Mouse (Mus musculus): ENCODE results near the gene Ano6.
A peak's percentile ranks its signal among the peaks of the same experiment; 100 is the strongest.

Gene Ano6

DNA sequence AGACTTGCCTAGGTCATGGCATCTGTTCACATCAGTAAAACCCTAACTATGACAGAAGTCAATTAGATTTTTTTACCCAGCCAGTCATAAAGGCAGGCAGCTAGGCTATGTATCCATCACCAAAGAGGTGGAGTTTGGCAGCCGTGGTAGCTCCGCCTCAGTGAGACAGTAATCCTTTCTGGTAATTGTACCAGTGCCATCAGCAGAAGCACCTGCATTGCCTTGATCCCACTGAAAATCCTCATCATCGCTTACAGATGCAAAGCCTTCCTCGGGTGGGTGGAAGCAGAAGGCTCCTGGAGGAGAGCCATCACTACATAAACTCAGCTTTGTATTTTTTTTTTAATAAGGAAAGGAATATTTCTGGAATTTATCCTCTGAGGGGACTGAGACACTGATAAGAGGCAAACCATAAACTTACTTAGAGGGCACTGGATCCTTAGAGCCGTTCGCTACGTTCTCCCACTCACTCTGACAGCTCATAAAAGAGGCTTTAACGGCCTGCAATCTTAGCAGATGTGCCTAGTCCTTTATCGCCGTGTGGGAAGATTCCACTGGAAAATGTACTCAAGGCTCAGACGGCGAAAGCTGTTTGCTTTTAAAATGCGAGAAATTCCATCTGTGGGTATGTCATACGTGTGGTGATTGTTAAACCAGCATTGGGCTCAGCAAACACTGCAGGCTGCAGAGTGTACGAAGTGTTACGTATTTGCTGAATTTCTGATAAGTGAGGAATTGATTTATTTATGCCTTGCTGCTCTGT lies 140.6 kb downstream of the Ano6 start:
- DNase-seq (ENCODE audit: low spot score in 2 of 2) = no peak

GRCm38 (mm10) chr15:95932358-95932757 lies 141.7 kb downstream of the Ano6 start:
- peak; percentile 55 to 68 for DNase-seq (ENCODE audit: low spot score in 2 of 2)

DNA sequence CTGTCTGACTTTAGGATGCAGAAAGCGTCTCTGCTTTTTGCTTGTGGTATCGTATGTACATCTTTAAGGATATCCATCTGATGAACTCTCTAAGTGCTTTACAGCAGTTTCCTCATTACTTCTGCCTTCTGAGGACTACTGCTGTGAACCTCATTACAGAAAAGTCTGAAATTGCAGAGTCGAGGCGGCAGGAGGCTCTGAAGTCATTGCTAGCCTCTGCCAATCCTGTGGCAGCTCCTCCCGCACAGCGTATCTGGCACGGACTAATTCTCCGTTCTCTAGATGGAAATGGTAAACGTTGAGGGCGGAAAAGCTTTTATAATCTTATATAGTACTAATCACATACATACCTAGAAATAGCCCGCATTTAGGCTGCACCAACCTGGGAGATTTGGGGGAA lies 144.5 kb downstream of the Ano6 start:
- DNase-seq (ENCODE audit: low spot score in 2 of 2) = peak; percentile 23 to 32

DNA sequence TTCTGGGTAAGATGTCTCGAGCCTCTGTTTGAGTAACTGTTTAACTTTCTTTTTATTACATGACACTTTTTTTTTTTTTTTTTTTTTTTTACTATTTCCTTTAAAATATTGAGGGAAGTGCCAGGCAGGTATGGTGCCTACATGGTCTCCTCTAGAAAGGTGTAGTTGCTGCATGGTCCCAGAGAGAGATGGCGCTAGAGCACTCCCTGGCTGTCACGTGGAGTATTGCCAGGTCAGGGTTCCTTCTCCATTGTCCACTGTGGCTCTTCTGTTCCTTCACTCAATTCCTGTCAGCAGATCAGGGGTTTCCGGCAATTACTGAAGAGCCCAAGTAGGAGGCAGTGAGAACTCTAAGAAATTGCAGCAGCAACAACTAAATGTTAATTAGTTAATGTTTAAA lies 152.8 kb downstream of the Ano6 start:
- DNase-seq (ENCODE audit: low spot score in 2 of 2) = no peak

GRCm38 (mm10) chr15:95944299-95944698 lies 153.7 kb downstream of the Ano6 start:
- no peak for DNase-seq (ENCODE audit: low spot score in 2 of 2)

- no peak for DNase-seq (ENCODE audit: low spot score in 2 of 2)
Observed at GRCm38 (mm10) chr15:95945951-95946708, 155.5 kb downstream of the Ano6 start.

DNA sequence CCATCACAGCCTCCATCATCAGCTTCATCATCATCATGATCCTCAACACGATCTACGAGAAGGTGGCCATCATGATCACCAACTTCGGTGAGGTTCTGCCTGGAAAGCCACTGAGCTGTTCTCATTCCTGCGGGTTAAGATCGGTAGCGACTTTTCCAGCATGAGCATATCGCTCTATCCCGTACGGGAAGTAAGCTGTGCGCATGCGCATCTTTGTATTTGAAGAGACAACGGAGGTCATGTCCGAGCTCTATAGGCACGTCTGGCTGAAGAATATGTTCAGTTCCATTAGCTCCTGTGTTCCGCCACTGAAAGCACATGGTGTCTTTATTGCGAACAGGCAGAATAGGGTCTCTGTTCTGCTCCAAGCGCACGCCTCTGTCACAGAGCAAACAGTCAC lies 157.8 kb downstream of the Ano6 start:
- DNase-seq (ENCODE audit: low spot score in 2 of 2) = no peak

DNA sequence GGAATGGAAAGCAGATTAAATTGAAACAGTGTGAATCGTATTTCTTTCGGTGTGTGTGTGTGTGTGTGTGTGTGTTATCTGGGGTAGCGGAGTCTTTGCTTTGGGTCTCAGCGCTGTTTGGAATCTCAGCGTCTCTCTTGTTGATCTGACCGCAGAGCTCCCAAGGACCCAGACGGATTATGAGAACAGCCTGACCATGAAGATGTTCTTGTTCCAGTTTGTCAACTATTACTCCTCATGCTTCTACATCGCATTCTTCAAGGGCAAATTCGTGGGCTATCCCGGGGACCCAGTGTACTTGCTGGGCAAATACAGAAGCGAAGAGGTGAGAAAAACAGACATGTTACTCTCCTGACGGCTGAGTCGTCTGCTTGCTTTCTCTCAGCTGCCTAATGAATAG lies 158.7 kb downstream of the Ano6 start:
- DNase-seq (ENCODE audit: low spot score in 2 of 2) = no peak

DNA sequence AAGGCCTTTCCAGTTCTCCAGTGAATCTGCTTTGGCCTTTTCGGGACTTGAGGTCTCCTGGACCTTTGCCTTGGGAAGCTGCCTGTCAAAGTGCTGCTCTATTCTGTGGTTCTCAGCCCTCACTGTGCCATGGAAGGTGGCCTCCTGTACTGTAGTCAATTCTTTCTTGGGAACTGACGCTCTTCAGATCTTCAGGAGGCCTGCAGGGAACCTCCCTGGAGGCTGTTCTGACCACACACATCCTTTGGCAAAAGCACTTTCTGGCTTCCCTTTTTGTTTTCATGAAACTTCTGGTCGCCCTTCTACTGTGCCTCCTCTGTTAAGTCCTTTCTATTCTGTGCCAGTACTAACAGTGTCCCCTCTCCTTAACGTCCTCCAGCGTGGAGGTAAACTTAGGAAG lies 160.9 kb downstream of the Ano6 start:
- no peak for DNase-seq (ENCODE audit: low spot score in 2 of 2)

- no peak for DNase-seq (ENCODE audit: low spot score in 2 of 2)
Observed at GRCm38 (mm10) chr15:95956692-95957091, 166.0 kb downstream of the Ano6 start.

- DNase-seq (ENCODE audit: low spot score in 2 of 2) = no peak
Observed at GRCm38 (mm10) chr15:95962411-95963123, 171.9 kb downstream of the Ano6 start.

DNA sequence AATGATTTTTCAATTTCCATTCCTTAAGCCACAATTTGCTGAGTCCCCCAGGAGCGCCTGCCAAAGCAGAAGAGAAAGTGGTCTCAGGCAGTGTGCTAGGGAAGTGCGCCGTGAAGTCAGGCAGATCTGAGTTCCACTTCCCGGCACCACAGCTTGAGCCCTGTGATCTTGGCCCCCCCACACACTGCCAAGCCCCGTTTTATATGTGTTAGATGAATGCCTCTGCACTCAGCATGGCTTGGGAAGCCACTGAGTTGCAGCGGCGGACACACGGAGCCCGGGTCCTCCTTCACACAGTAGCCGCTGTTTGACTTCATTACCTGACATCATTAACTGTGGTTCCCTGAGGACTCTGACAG lies 172.5 kb downstream of the Ano6 start:
- no peak for DNase-seq (ENCODE audit: low spot score in 2 of 2)

- DNase-seq (ENCODE audit: low spot score in 2 of 2) = no peak
Observed at GRCm38 (mm10) chr15:95963533-95964250, 173.0 kb downstream of the Ano6 start.

GRCm38 (mm10) chr15:95964251-95964561 lies 173.6 kb downstream of the Ano6 start:
- DNase-seq (ENCODE audit: low spot score in 2 of 2) = no peak

GRCm38 (mm10) chr15:95966979-95967378 lies 176.3 kb downstream of the Ano6 start:
- DNase-seq (ENCODE audit: low spot score in 2 of 2) = no peak

- DNase-seq (ENCODE audit: low spot score in 2 of 2) = no peak
Observed at GRCm38 (mm10) chr15:95967516-95968196, 177.0 kb downstream of the Ano6 start.

GRCm38 (mm10) chr15:95969596-95969995 lies 179.0 kb downstream of the Ano6 start:
- no peak for DNase-seq (ENCODE audit: low spot score in 2 of 2)

GRCm38 (mm10) chr15:95970176-95970575 lies 179.5 kb downstream of the Ano6 start:
- DNase-seq (ENCODE audit: low spot score in 2 of 2) = no peak

DNA sequence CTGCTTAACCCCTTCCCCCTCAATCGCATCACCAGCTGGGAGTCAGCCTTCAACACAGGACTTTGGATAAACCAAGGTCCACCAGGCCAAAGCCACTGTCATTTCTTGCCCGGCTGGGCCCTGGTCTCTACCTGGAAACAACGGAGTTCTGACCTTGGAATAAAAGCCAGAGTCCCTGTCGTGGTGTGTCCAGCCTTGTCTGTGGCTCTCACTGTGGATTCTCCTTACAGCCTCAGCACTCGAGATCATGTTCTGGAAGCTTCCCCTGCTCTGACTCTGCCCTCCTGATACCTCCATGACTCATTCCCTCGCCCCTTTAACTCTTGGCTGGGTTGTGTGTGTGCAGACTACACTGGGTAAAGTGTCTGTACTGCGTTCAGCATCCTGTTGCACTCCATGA lies 180.0 kb downstream of the Ano6 start:
- no peak for DNase-seq (ENCODE audit: low spot score in 2 of 2)

DNA sequence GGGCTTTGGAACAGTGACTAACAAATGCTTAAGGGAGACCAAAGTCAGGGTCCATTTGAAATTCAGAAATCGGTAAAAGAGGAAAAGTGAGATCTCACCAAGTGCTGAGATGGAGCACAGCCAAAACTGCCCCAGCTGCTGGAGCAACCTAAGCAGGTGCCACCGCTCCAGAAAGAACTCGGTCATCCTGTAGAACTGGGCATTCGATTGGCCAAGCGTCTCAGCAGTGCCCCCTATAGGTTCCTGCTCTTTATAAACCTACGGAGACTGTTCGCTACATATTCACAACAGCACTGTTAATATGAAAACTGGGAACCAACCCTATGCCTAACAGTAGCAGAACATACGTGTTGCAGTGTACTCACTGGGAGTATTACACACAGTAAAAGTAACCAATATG lies 180.7 kb downstream of the Ano6 start:
- no peak for DNase-seq (ENCODE audit: low spot score in 2 of 2)

- DNase-seq (ENCODE audit: low spot score in 2 of 2) = no peak
Observed at GRCm38 (mm10) chr15:95972156-95972555, 181.5 kb downstream of the Ano6 start.

- DNase-seq (ENCODE audit: low spot score in 2 of 2) = no peak
Observed at GRCm38 (mm10) chr15:95972621-95973020, 182.0 kb downstream of the Ano6 start.
